Mouse (Mus musculus) kidney, adult 18-20 months (tissue): ENCODE measurements around the gene Syce3.
A peak's percentile ranks its signal among the peaks of the same experiment; 100 is the strongest.

Experiments
- DNase-seq: peaks from one replicate; pipeline ENCODE4 v3.0.0; 2021

The Syce3 gene

GRCm38 (mm10) chr15:89415282-89415681 is 5.0 kb upstream of the Syce3 start:
- DNase-seq: no peak

DNA sequence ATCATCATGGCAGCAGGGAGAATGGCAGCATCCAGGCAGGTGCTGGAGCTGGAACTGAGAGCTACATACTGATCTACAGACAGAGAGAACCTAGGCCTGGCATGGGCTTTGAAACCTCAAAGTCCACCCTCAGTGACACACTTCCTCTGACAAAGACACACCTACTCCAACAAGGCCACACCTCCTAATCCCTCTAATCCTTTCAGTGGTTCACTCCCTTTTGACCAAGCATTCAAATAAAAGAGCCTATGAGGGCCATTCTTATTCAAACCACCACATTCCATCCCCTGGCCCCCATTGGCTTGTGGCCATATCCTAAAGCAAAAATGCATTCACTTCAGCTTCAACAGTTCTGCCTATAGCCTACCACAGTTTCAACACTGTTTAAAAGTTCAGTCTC is 3.6 kb downstream of the Syce3 start:
- DNase-seq: no peak

DNA sequence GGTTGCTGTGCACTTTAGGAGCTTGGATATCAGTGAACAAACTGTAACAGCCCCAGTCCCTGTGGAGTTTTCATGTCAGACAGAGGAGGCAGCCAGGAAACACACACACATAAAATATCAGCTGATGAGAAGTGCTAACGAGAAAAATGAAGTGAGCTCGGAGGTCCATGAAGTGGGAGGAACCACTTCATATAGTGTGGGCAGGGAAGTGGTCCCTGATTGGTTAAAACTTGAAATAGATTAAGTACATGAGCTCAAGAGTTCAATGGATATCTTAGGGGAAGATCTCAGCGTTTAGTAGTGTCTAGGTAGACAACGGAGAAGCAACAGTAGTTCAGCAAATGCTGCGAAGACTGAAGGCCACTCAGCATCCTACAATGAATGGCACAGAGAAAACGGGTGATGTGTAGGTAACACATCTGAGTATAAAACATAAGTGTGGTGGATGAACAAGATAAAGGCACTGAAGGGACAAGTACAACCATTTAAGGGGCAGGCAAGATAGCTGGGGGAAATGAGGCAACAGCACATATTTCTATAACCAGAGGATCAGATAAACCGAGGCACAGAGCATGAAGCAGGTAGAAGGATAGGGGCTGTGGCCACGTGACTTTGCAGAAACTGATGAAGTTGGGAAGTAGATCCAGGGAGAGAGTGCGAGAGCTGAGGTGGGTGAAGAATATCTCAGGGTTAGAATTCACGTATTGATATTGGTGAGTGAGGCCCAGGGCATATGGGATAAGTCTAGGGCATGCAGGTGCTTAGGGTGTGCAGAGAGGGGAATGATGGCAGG is 5.3 kb downstream of the Syce3 start:
- DNase-seq: no peak

DNA sequence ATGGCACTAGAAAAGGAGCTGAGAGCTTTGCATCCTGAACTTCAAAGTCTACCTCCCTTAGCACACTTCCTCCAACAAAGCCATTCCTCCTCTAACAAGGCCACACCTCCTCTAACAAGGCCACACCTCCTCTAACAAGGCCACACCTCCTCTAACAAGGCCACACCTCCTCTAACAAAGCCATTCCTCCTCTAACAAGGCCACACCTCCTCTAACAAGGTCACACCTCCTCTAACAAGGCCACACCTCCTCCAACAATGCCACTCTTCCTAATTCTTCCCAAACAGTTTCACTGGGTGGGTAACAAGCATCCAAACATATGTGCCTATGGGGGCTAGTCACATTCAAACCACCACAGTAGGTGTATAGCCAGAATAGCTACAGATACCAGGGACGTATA is 7.8 kb downstream of the Syce3 start:
- DNase-seq: no peak

GRCm38 (mm10) chr15:89399716-89400115 is 10.6 kb downstream of the Syce3 start:
- DNase-seq: no peak

DNA sequence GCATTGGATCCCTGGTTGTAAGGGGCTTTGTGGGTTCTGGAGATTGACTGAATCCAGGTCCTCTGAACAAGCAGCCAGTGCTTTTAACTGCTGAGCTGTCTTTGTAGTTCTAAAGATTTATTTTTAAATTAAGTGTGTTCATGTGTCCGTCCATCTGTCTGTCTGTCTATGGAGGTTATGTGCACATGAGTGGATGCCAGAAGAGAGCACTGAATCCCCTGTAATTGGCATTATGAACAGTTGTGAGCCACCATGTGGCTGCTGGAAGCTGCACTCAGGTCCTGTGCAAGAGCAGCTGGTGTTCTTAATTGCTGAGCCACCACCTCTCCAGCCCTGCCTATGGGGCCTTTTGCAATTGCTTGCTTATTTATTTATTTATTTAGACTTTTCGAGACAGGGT is 12.2 kb downstream of the Syce3 start:
- no peak for DNase-seq

GRCm38 (mm10) chr15:89396883-89397282 is 13.4 kb downstream of the Syce3 start:
- peak; percentile 40 for DNase-seq

- no peak for DNase-seq
Observed at GRCm38 (mm10) chr15:89390081-89390480, 20.2 kb downstream of the Syce3 start.

- DNase-seq: no peak
Observed at GRCm38 (mm10) chr15:89387127-89387526, 23.2 kb downstream of the Syce3 start.

GRCm38 (mm10) chr15:89384617-89385016 is 25.7 kb downstream of the Syce3 start, which contains the start of gene Klhdc7b:
Gene Klhdc7b, plus strand, starts transcription at chr15:89384917.
- DNase-seq: no peak

DNA sequence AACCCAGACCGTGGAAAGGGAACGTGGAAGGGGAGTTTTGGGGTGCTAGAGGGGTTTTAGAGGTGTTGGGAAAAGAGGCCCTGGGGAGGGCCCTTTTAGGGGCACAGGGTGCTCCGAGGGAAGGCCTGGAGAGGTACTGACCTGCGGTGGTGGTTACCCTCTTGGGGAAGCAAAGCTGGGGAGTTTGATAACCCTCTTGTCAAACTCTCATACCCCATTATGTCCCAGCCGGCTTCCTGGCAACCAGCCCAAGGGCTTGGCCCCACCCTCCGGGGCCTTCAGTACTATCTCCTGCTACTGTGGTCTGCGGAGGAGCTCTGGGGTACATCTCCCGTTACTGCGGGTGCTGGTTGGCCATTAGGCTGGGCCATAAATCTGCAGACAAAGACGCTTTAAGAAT is 30.9 kb downstream of the Syce3 start:
- DNase-seq: no peak

DNA sequence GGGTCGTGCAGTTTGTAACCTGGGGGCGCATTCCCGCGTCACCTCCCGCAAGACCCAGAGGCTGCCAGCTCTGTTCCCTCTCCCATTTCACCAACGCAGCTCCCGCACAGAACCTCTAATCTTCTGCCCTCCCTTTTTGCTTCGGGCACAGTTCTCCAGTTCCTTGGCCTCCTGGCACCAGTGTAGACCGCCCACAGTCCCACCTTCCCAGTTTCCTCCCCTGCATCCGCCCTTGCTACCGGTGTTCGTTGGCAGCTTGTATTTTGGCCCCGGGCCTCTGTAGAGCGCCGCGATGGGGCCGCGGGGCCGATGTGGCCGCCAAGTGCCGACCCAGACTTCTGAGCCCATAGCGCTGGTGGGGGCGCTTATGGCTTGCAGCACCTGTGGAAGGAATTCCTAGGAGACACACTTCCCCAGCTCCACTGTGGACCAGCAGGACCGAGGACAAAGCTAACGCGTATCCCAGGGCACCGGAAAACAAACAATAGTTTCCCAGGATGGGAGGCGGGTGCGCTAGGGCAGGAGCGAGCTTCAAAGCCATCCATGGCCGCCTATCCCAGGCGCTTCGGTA is 31.4 kb downstream of the Syce3 start, which contains the start of gene Odf3b:
Gene Odf3b, minus strand, starts transcription at position 452 of the 571 bp plus-strand sequence.
- peak; percentile 52 for DNase-seq

DNA sequence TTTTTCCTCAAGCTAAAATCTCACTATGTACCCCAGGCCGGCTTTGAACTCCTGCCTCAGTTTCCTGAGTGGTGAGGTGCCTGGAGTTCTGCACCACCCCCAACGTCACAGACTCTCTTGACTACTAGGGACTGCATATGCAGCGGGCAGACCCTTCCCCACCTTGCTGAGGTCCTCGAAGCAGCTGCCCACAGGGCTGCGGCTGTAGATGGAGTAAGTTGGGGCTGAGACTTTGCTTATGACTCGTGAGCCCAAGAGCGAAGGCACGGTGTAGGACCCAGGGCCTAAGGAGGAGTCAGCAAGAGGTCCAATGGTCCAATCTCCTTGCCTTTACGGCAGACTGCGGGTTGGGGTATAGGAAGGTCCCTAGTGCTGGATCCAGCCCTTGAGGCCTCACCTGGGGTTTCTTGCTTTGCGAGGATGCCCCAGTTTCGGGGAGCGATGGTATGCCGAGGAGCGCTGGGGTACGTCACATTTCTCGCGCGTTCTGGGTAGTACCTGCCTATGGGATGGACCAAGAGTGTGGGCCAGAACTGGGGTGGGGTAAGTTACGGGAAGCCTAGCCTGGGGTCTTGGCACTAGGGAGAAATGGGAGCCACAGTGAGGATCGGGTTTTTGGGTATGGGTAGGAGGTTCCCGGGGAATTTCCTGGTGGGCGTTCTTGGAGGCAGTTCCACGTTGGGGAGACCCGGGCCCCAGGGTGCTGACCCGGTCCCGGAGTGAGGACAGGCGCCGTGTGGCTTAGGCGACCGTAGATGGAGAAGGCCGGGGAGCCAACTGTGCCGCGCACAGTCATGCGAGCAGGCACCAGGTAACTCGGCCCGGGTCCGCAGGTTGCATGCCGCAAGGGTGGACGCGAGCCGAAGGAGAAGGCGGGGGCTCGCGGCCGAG is 32.1 kb downstream of the Syce3 start:
- DNase-seq: peak; percentile 15

DNA sequence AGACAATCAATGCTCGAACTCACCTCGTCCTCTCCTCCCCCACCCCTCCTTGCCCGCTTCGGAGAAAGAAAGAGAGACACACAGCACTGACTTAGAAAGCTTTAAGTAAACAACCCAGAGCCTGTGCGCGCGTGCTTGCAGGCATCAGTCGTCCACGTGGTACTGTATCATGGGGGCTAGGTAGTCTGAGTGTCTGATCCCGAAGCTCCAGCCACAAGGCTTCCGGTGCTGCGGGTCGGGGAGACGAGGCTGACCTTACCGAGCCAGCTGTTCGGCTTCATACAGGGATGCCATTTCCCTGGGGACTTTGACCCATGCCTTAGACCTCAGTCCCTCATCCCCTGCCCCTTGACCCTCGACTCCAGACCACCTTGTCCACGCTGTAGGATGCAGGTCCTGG is 32.9 kb downstream of the Syce3 start:
- no peak for DNase-seq

DNA sequence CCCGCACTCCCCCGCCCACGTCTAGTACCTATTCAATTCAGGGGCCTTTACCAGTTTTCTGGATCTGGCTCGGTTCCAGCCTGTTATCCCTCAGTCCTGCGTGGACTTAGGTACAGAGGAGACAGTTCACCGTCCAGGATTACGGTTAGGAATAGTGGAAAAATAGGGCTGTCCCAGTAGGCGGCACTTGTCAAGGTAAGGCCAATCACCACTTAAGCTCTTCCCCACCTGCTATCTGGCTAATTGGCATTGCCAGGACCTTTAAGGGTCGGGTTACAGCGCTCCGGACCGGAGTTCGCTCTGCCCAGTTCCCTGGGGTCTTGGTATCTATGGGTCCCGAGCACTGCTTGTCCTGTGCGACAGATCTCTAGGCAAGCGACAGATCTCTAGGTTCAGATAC is 33.3 kb downstream of the Syce3 start, which contains the start of gene Tymp:
Gene Tymp, minus strand, starts transcription at position 83 of the 400 bp plus-strand sequence.
- no peak for DNase-seq

- DNase-seq: no peak
Observed at GRCm38 (mm10) chr15:89376040-89376439, 34.3 kb downstream of the Syce3 start.

DNA sequence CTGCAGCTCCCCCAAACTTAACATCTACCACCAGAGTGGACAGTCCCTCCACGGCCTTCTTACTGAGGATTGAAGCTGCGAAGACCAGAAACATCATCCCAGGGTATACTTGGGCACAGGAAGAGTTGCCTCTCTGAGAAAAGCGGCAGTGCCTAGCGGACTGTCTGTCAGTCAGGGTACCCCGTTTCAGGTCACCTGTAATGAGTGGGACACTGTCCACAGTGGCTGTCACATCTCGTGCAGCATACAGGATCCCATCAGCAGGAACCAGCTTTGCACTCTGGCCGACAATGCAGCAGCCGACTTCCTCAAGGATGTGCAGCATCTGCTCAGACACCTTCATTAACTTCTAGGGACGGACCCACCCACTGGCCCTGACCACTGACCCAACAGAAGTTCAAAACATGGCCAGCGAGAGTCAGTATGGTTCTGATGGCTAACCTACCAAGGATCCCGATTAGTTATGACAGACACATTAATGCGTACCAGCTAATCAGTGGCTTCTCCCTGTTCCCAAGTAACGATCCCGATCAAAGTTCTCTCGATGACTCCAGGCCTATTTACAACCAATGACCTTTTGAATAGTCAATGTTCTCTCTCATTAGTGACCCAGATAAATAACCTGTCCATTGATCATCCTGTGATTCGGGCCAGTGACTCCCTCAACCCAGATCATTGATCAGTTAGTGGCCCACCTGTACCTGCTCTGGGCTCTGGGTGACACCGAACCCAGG is 35.3 kb downstream of the Syce3 start:
- DNase-seq: no peak

DNA sequence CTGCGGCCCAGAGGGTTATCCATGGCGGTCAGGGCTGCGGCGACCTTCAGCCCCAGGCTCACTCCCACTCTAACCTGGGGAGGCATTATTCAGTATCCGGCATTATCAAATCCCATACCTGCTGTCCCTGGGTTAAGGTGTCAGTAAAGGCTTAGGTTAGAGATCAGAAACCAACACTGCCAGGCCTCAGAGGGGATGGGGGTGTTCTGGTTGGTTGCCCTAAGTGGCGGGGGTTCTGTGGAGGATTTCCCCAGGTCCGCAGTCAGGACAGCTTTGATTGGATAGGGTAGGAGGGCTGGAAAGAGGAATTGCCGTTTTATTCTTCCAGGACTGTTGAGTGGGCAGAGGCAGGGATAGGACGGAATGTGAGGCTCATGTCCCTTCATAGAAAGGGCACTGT is 36.0 kb downstream of the Syce3 start:
- DNase-seq: no peak

- DNase-seq: peak; percentile 97
Observed at GRCm38 (mm10) chr15:89373762-89374248, 36.5 kb downstream of the Syce3 start, which contains the start of gene Sco2. Gene Sco2, minus strand, starts transcription at chr15:89373846.

DNA sequence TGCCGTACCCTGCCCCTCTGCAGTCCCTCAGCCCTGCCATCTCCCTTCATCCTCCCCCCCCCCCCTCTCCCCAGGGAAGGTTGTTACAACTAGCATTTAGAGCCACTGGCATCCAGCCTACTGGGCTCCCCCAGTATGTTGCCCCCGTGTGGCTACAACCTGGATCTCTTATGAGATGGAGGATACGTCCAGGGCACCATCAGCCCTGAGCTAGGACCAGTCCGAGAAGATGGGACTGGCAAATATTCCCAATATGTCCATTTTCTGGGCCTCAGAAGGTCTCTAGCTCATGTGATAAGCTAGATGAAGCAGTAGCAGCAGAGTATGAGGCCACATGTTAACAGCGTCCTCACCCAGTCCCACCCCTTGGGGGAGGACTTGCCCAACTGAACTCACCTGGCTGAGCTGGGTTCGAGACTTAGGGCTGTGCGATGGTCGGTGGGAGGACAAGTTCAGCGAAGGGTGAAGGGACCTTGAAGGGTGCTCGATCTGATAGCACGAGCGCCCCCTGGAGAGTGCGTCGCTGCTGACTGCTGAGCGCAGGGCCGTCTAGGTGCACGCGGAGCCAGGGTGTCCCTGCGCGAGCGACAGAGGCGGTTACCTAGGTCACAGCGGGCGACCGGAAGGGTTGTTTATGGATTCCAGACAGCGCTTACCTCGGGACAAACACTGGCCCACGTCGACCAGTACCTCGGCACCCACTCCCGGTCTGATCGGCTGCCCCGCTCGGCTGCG is 37.1 kb downstream of the Syce3 start:
- DNase-seq: peak; percentile 89

GRCm38 (mm10) chr15:89372536-89372935 is 37.8 kb downstream of the Syce3 start:
- no peak for DNase-seq

DNA sequence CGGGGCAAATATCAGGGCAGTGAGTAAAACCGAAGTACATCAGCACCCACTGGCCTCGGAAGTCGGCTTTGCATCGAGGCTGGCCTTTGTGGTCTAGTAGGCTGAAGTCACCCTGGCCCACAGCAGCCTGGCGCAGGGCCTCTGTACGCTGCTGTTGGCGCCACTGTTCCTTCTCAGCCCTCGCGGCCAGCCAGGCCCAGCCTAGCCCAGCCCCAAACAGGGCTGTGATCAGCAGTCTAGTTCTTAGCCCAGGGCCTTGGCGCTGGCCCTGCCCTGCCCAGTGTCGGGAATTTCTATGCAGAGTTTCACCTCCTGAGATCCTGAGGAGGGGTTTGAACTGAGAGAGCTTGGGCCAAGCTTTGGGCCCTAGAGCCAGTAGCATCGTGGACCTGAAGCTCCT is 38.2 kb downstream of the Syce3 start:
- no peak for DNase-seq
